Mouse (Mus musculus) CH12.LX (cell line): ENCODE results near the gene Svs1. TPM values are rescaled to one million over a fixed set of nuclear protein-coding genes. Genes with fewer than 3 reads are reported as not detected.

Source experiments
- DNase-seq: peaks from one replicate; pipeline ENCODE4 v3.0.0-alpha.2; 2013; ENCODE audit errors: extremely low read depth
- H3K27ac ChIP-seq: 2 replicates; pipeline ENCODE4 v1.5.1; 2012; ENCODE audit warnings: low read depth, mild to moderate bottlenecking, control low read depth, moderate library complexity; ENCODE audit not compliant: insufficient read depth
- H3K27me3 ChIP-seq: replicated peaks from 2 replicates; pipeline ENCODE3; 2012; ENCODE audit warnings: inconsistent platforms
- H3K36me3 ChIP-seq, 2 experiments: replicated peaks in 1 of 2; 2 replicates each; pipeline versions ENCODE3 to v1.6.1; 2012; ENCODE audit warnings: inconsistent platforms in 1 of 2, low read length in 1 of 2, mild to moderate bottlenecking in 1 of 2, mixed read lengths in 1 of 2, moderate library complexity in 1 of 2; ENCODE audit not compliant: control insufficient read depth in 1 of 2, insufficient read depth in 1 of 2
- H3K4me1 ChIP-seq, 2 experiments: 2 replicates each; pipeline ENCODE4 v1.6.1; 2012; ENCODE audit warnings: inconsistent platforms in 1 of 2, moderate library complexity in 1 of 2; ENCODE audit not compliant: insufficient read depth in 2 of 2, control insufficient read depth in 1 of 2
- H3K4me2 ChIP-seq: 2 replicates; pipeline ENCODE4 v1.6.1; 2012; ENCODE audit warnings: low read depth, mild to moderate bottlenecking, control low read depth; ENCODE audit not compliant: poor library complexity, insufficient read depth, severe bottlenecking
- H3K4me3 ChIP-seq, 3 experiments: fragments of 150-350 bp in 1 of 3; sonication (generic) in 1 of 3; replicated peaks in 1 of 3; 2 replicates each; pipeline versions ENCODE3 to v1.5.1; 2011 to 2012; ENCODE audit warnings: low read depth in 2 of 3, low read length in 2 of 3, mild to moderate bottlenecking in 2 of 3, moderate library complexity in 2 of 3, control low read depth in 1 of 3, improper control_type of control experiment in 1 of 3, inconsistent platforms in 1 of 3, mixed read lengths in 1 of 3; ENCODE audit not compliant: poor library complexity in 1 of 3
- H3K79me2 ChIP-seq: replicated peaks from 2 replicates; pipeline ENCODE4 v1.6.1; 2012; ENCODE audit warnings: mild to moderate bottlenecking, moderate library complexity; ENCODE audit not compliant: control insufficient read depth, poor library complexity, insufficient read depth, severe bottlenecking; ENCODE audit errors: extremely low read depth
- H3K9ac ChIP-seq: 2 replicates; pipeline ENCODE4 v1.6.1; 2012; ENCODE audit warnings: low read depth, mild to moderate bottlenecking, control low read depth, moderate library complexity; ENCODE audit not compliant: insufficient read depth
- H3K9me3 ChIP-seq: replicated peaks from 2 replicates; pipeline ENCODE3; 2012; ENCODE audit warnings: low read length, inconsistent platforms, mixed read lengths
- BHLHE40 ChIP-seq: IDR thresholded peaks from 2 replicates; pipeline ENCODE4 v1.6.1; 2011; ENCODE audit warnings: mild to moderate bottlenecking, low read depth, low read length, improper control_type of control experiment
- CHD2 ChIP-seq: IDR thresholded peaks from 2 replicates; pipeline ENCODE4 v1.6.1; 2011; ENCODE audit warnings: low read length, improper control_type of control experiment
- E2F4 ChIP-seq: IDR thresholded peaks from 2 replicates; pipeline ENCODE4 v1.6.1; 2011; ENCODE audit warnings: low read depth, low read length, improper control_type of control experiment; ENCODE audit not compliant: insufficient replicate concordance
- ELF1 ChIP-seq: IDR thresholded peaks from 2 replicates; pipeline ENCODE4 v1.6.1; 2014; ENCODE audit warnings: low read depth, mild to moderate bottlenecking, inconsistent platforms, low read length, improper control_type of control experiment
- EP300 ChIP-seq: IDR thresholded peaks from 2 replicates; pipeline ENCODE4 v1.6.1; 2011; ENCODE audit warnings: low read length, improper control_type of control experiment
- ETS1 ChIP-seq: conservative IDR thresholded peaks from 2 replicates; pipeline ENCODE4 v1.6.1; 2012; ENCODE audit warnings: low read depth, mild to moderate bottlenecking, inconsistent platforms, low read length, improper control_type of control experiment, moderate library complexity
- GABPA ChIP-seq: IDR thresholded peaks from 2 replicates; pipeline ENCODE4 v1.6.1; 2012; ENCODE audit warnings: low read depth, low read length, improper control_type of control experiment, inconsistent platforms; ENCODE audit not compliant: insufficient replicate concordance
- HCFC1 ChIP-seq: IDR thresholded peaks from 2 replicates; pipeline ENCODE4 v1.6.1; 2012; ENCODE audit warnings: low read depth, mild to moderate bottlenecking, inconsistent platforms, low read length, improper control_type of control experiment
- IRF4 ChIP-seq: IDR thresholded peaks from 2 replicates; pipeline ENCODE4 v1.6.1; 2014; ENCODE audit warnings: low read depth, mild to moderate bottlenecking, inconsistent platforms, low read length, improper control_type of control experiment
- JUN ChIP-seq: IDR thresholded peaks from 2 replicates; pipeline ENCODE4 v1.6.1; 2011; ENCODE audit warnings: low read depth, mild to moderate bottlenecking, low read length, improper control_type of control experiment, moderate library complexity; ENCODE audit not compliant: insufficient read depth
- JUND ChIP-seq: conservative IDR thresholded peaks from 2 replicates; pipeline ENCODE4 v1.6.1; 2011; ENCODE audit warnings: low read depth, low read length, improper control_type of control experiment
- KAT2A ChIP-seq: IDR thresholded peaks from 2 replicates; pipeline ENCODE4 v1.6.1; 2012; ENCODE audit warnings: low read length, improper control_type of control experiment, inconsistent platforms; ENCODE audit not compliant: insufficient replicate concordance
- MAFK ChIP-seq: IDR thresholded peaks from 2 replicates; pipeline ENCODE4 v1.6.1; 2011; ENCODE audit warnings: low read length, improper control_type of control experiment; ENCODE audit not compliant: insufficient replicate concordance
- MAZ ChIP-seq: IDR thresholded peaks from 2 replicates; pipeline ENCODE4 v1.6.1; 2012; ENCODE audit warnings: low read depth, mild to moderate bottlenecking, inconsistent platforms, low read length, improper control_type of control experiment, moderate library complexity
- MEF2A ChIP-seq: IDR thresholded peaks from 2 replicates; pipeline ENCODE4 v1.6.1; 2014; ENCODE audit warnings: low read depth, mild to moderate bottlenecking, inconsistent platforms, low read length, improper control_type of control experiment, borderline replicate concordance
- MXI1 ChIP-seq: IDR thresholded peaks from 2 replicates; pipeline ENCODE4 v1.6.1; 2011; ENCODE audit warnings: mild to moderate bottlenecking, low read depth, low read length, improper control_type of control experiment
- NELFE ChIP-seq: IDR thresholded peaks from 2 replicates; pipeline ENCODE4 v1.6.1; 2011; ENCODE audit warnings: low read depth, low read length, improper control_type of control experiment
- NRF1 ChIP-seq: IDR thresholded peaks from 2 replicates; pipeline ENCODE4 v1.6.1; 2014; ENCODE audit warnings: low read depth, mild to moderate bottlenecking, inconsistent platforms, low read length, improper control_type of control experiment, moderate library complexity
- PAX5 ChIP-seq: IDR thresholded peaks from 2 replicates; pipeline ENCODE4 v1.6.1; 2012; ENCODE audit warnings: low read length, inconsistent platforms, mixed read lengths
- POLR2A ChIP-seq: IDR thresholded peaks from 2 replicates; pipeline ENCODE4 v1.6.1; 2011; ENCODE audit warnings: low read depth, mild to moderate bottlenecking, improper control_type of control experiment, low read length
- RCOR1 ChIP-seq: conservative IDR thresholded peaks from 2 replicates; pipeline ENCODE4 v1.6.1; 2012; ENCODE audit warnings: low read depth, mild to moderate bottlenecking, inconsistent platforms, low read length, improper control_type of control experiment
- SMC3 ChIP-seq: IDR thresholded peaks from 2 replicates; pipeline ENCODE4 v1.6.1; 2011; ENCODE audit warnings: low read depth, low read length, improper control_type of control experiment
- TBP ChIP-seq: conservative IDR thresholded peaks from 2 replicates; pipeline ENCODE4 v1.6.1; 2011; ENCODE audit warnings: low read depth, low read length, improper control_type of control experiment
- TCF12 ChIP-seq: IDR thresholded peaks from 2 replicates; pipeline ENCODE4 v1.6.1; 2014; ENCODE audit warnings: low read depth, mild to moderate bottlenecking, inconsistent platforms, low read length, improper control_type of control experiment
- USF1 ChIP-seq: IDR thresholded peaks from 2 replicates; pipeline ENCODE4 v1.6.1; 2014; ENCODE audit warnings: low read depth, mild to moderate bottlenecking, inconsistent platforms, low read length, improper control_type of control experiment
- ZC3H11A ChIP-seq: IDR thresholded peaks from 2 replicates; pipeline ENCODE4 v1.6.1; 2012; ENCODE audit warnings: low read depth, mild to moderate bottlenecking, inconsistent platforms, low read length, improper control_type of control experiment
- ZNF384 ChIP-seq: IDR thresholded peaks from 2 replicates; pipeline ENCODE4 v1.6.1; 2012; ENCODE audit warnings: low read depth, low read length, improper control_type of control experiment, inconsistent platforms
- dilution Hi-C: fragments of 300-500 bp; cut with MboI; formaldehyde crosslinking; loops from 2 replicates; pipeline ENCODE4 v1.14.3; 2020; ENCODE audit warnings: low sequenced_read_pairs; ENCODE audit not compliant: extremely low pct_unique_long_range_greater_than_20kb, extremely low pct_ligation_motif_present
- in situ Hi-C: fragments of 300-500 bp; cut with MboI; formaldehyde crosslinking; loops from 3 replicates; pipeline ENCODE4 v1.14.3; 2019; ENCODE audit warnings: low sequenced_read_pairs, low pct_ligation_motif_present, low pct_unique_long_range_greater_than_20kb, mixed read lengths
- polyA plus RNA-seq: library from polyadenylated mRNA; unstranded; fragments of >175 nt; gene quantifications from 2 replicates; pipeline ENCODE4 v1.2.1, GENCODE M21; 2012; ENCODE audit warnings: low read depth; ENCODE audit not compliant: insufficient read length
- total RNA-seq, 2 experiments: library from RNA; depleted of rRNA; stranded (reverse); fragments of 300-350 nt in 1 of 2; fragments of >200 nt in 1 of 2; gene quantifications; 2 replicates each; pipeline ENCODE4 v1.2.3; 2012 to 2014

Gene Svs1
- total RNA-seq (2012; rRNA removed) (not detected in 2 replicates), total RNA-seq (2014; rRNA removed) (not detected in 2 replicates), polyA plus RNA-seq (not detected in 2 replicates)

- DNase-seq = no peak
These were observed at the start of gene Svs1 for GRCm38 (mm10) chr6:48986444-48986990. TSS of gene Svs1 (plus strand) at chr6:48986861.

GRCm38 (mm10) chr6:48949596-48949995, 37.1 kb upstream of the Svs1 start:
- dilution Hi-C loops = no loop called here

More at GRCm38 (mm10) chr6:48986444-48986990, at the start of gene Svs1:
- no peak within 1 kb of the TSS for H3K9ac ChIP-seq
- TF ChIP-seq POLR2A = no peak
- TF ChIP-seq KAT2A = no peak
- TF ChIP-seq IRF4 = no peak
- no peak for TF ChIP-seq ELF1
- no peak for TF ChIP-seq CHD2
- no peak for TF ChIP-seq ETS1
- TF ChIP-seq SMC3 = no peak
- no peak for TF ChIP-seq MXI1
- TF ChIP-seq EP300 = no peak
- no peak within 1 kb of the TSS for H3K27ac ChIP-seq
- no peaks in the 10 kb centered on the region for H3K4me1 ChIP-seq
- no peak within 1 kb of the TSS for H3K4me3 ChIP-seq
- H3K9me3 ChIP-seq = no peaks in the 10 kb centered on the region
- H3K4me2 ChIP-seq = no peak within 1 kb of the TSS
- in situ Hi-C loops = no loop called here
- no peaks in the 10 kb centered on the region for H3K36me3 ChIP-seq
- no peaks in the 10 kb centered on the region for H3K27me3 ChIP-seq
- H3K79me2 ChIP-seq = no peaks in the 10 kb centered on the region
- dilution Hi-C loops = no loop called here

GRCm38 (mm10) chr6:48950676-48951075, 36.0 kb upstream of the Svs1 start:
- Histone ChIP-seq H3K4me1 (peaks cover 0 to 22% of the 10 kb centered on the region in 2 experiments; a peak in 2 of 4 replicates), H3K27ac (no peak overlapping the region), H3K79me2 (no peaks in the 10 kb centered on the region), H3K9ac (no peak overlapping the region), H3K36me3 (no peaks in the 10 kb centered on the region), H3K4me2 (no peak overlapping the region), H3K4me3 (no peak overlapping the region), H3K9me3 (no peaks in the 10 kb centered on the region), H3K27me3 (no peaks in the 10 kb centered on the region)
- TF ChIP-seq PAX5 = no peak
- no peak for TF ChIP-seq NRF1
- TF ChIP-seq SMC3 = no peak
- no peak for TF ChIP-seq HCFC1
- TF ChIP-seq MAZ = no peak
- TF ChIP-seq USF1 = no peak
- no peak for TF ChIP-seq TCF12
- TF ChIP-seq ZC3H11A = no peak
- TF ChIP-seq TBP = no peak
- no peak for TF ChIP-seq MAFK
- TF ChIP-seq KAT2A = no peak
- TF ChIP-seq JUND = no peak
- no peak for TF ChIP-seq E2F4
- TF ChIP-seq JUN = no peak
- no peak for TF ChIP-seq BHLHE40
- TF ChIP-seq GABPA = no peak
- TF ChIP-seq IRF4 = no peak
- no peak for TF ChIP-seq MXI1
- no peak for TF ChIP-seq NELFE
- in situ Hi-C loops = loop anchor here (10.0 to 25.0 kb wide), 2 partner anchors 86 to 313 kb away; partner anchors contain the start of genes AI854703 and Gimap8
- no peak for DNase-seq
- dilution Hi-C loops = no loop called here

More at GRCm38 (mm10) chr6:48949596-48949995, 37.1 kb upstream of the Svs1 start:
- no peak overlapping the region for H3K27ac ChIP-seq
- no peaks in the 10 kb centered on the region for H3K79me2 ChIP-seq
- H3K4me1 ChIP-seq = peaks cover 0 to 14% of the 10 kb centered on the region in 2 experiments; a peak in 2 of 4 replicates
- H3K27me3 ChIP-seq = no peaks in the 10 kb centered on the region
- no peak for TF ChIP-seq RCOR1
- TF ChIP-seq MEF2A = no peak
- TF ChIP-seq NRF1 = no peak
- TF ChIP-seq ZNF384 = no peak
- no peaks in the 10 kb centered on the region for H3K9me3 ChIP-seq
- in situ Hi-C loops = no loop called here
- no peak overlapping the region for H3K4me2 ChIP-seq
- no peak overlapping the region for H3K4me3 ChIP-seq
- no peaks in the 10 kb centered on the region for H3K36me3 ChIP-seq
- no peak for DNase-seq
- H3K9ac ChIP-seq = no peak overlapping the region
